Mouse (Mus musculus) liver, embryonic 16.5 days (tissue): ENCODE measurements around the gene Chtop. TPM values are rescaled to one million over a fixed set of nuclear protein-coding genes. Genes with fewer than 3 reads are reported as not detected.

Source experiments
- ATAC-seq: fragments of 200-750 bp; cut with Nextera tagmentation; 2 replicates; pipeline ENCODE4 v1.8.0; 2017; ENCODE audit warnings: low read depth, mild to moderate bottlenecking, moderate number of reproducible peaks, moderate library complexity
- H3K27ac ChIP-seq: fragments of 300-500 bp; sonication (generic); 2 replicates; pipeline ENCODE4 v1.5.1; 2014; ENCODE audit warnings: mild to moderate bottlenecking, low read length
- H3K27me3 ChIP-seq: fragments of 300-500 bp; sonication (generic); 2 replicates; pipeline ENCODE4 v1.6.1; 2014; ENCODE audit warnings: low read depth, low read length, mixed read lengths; ENCODE audit not compliant: control insufficient read depth, insufficient read depth
- H3K36me3 ChIP-seq: fragments of 300-500 bp; sonication (generic); 2 replicates; pipeline ENCODE4 v1.6.1; 2014; ENCODE audit warnings: mild to moderate bottlenecking; ENCODE audit not compliant: control insufficient read depth, insufficient read depth
- H3K4me1 ChIP-seq: fragments of 300-500 bp; sonication (generic); 2 replicates; pipeline ENCODE4 v1.6.1; 2014; ENCODE audit warnings: low read depth, low read length, mixed read lengths; ENCODE audit not compliant: control insufficient read depth
- H3K4me2 ChIP-seq: fragments of 300-500 bp; sonication (generic); 2 replicates; pipeline ENCODE4 v1.6.1; 2014; ENCODE audit warnings: low read depth, low read length, mixed read lengths
- H3K4me3 ChIP-seq: fragments of 300-500 bp; sonication (generic); 2 replicates; pipeline ENCODE4 v1.5.1; 2014; ENCODE audit warnings: low read depth, mild to moderate bottlenecking, low read length
- H3K9ac ChIP-seq: fragments of 300-500 bp; sonication (generic); 2 replicates; pipeline ENCODE4 v1.6.1; 2014; ENCODE audit warnings: low read depth, low read length
- H3K9me3 ChIP-seq: fragments of 300-500 bp; sonication (generic); replicated peaks from 2 replicates; pipeline ENCODE4 v1.6.1; 2016; ENCODE audit warnings: low read length; ENCODE audit not compliant: control insufficient read depth
- WGBS: fragments of 180-500 bp; shearing (Covaris S2); extraction: QIAGEN DNeasy Blood & Tissue Kit; methylation state at CpG from one replicate; pipeline ENCODE4 v1.1.7; 2014; ENCODE audit not compliant: insufficient replicate concordance; 5-methylcytosine and 5-hydroxymethylcytosine counted together
- polyA plus RNA-seq: library from polyadenylated mRNA; unstranded; fragments of >200 nt; fragmentation: Nextera tagmentation; extraction: Ambion mirVana; gene quantifications from 2 replicates; pipeline ENCODE4 v1.2.1, GENCODE M21; 2015

The Chtop gene
- polyA plus RNA-seq, 1 experiment from 2014 or later = 38.8 TPM

- Histone ChIP-seq H3K9ac (peak overlapping the region; percentile 64), H3K27ac (peak overlapping the region; percentile 32), H3K4me3 (peak overlapping the region; percentile 64), H3K27me3 (no peaks in the 10 kb centered on the region), H3K36me3 (no peaks in the 10 kb centered on the region), H3K4me2 (peak overlapping the region; percentile 98), H3K9me3 (no peaks in the 10 kb centered on the region), H3K4me1 (peaks cover 25% of the 10 kb centered on the region)
- WGBS = under 1% methylated on average over 10 of the region's 10 CpGs
- ATAC-seq = peak; percentile 85
These were observed 5.4 kb upstream of the Chtop start for GRCm38 (mm10) chr3:90514691-90515090.

- Histone ChIP-seq H3K4me1 (peaks cover 27% of the 10 kb centered on the region), H3K4me3 (peak within 1 kb of the TSS; percentile 64), H3K9me3 (no peaks in the 10 kb centered on the region), H3K36me3 (no peaks in the 10 kb centered on the region), H3K27ac (peak within 1 kb of the TSS; percentile 32), H3K9ac (peak within 1 kb of the TSS; percentile 64), H3K4me2 (peak within 1 kb of the TSS; percentile 98), H3K27me3 (no peaks in the 10 kb centered on the region)
- 3% methylated on average over 25 of the region's 25 CpGs for WGBS
- ATAC-seq = peak; percentile 37
These were observed 4.7 kb upstream of the Chtop start, which contains the start of the genes S100a1 and S100a13 for GRCm38 (mm10) chr3:90513796-90514590. S100a1 (minus strand) TSS chr3:90514392. S100a13 (plus strand) TSS chr3:90514435.

GRCm38 (mm10) chr3:90512948-90513642, 3.8 kb upstream of the Chtop start:
- no peak for ATAC-seq
- H3K27ac ChIP-seq = no peak overlapping the region
- H3K36me3 ChIP-seq = no peaks in the 10 kb centered on the region
- H3K27me3 ChIP-seq = no peaks in the 10 kb centered on the region
- no peaks in the 10 kb centered on the region for H3K9me3 ChIP-seq
- H3K4me1 ChIP-seq = peaks cover 29% of the 10 kb centered on the region
- 66% methylated on average over 9 of the region's 9 CpGs for WGBS
- peak overlapping the region; percentile 64; the same call in 1 of the 2 replicates for H3K9ac ChIP-seq
- H3K4me2 ChIP-seq = no peak overlapping the region; the same call in 1 of the 2 replicates
- no peak overlapping the region for H3K4me3 ChIP-seq

- peaks cover 37% of the 10 kb centered on the region for H3K4me1 ChIP-seq
- ATAC-seq = no peak
- H3K9ac ChIP-seq = no peak overlapping the region
- H3K36me3 ChIP-seq = peaks cover 5% of the 10 kb centered on the region
- H3K27me3 ChIP-seq = no peaks in the 10 kb centered on the region
- H3K4me3 ChIP-seq = no peak overlapping the region
- no peak overlapping the region for H3K27ac ChIP-seq
- H3K4me2 ChIP-seq = no peak overlapping the region
- WGBS = 70% methylated on average over 5 of the region's 5 CpGs
- H3K9me3 ChIP-seq = no peaks in the 10 kb centered on the region
These were observed 3.0 kb upstream of the Chtop start for GRCm38 (mm10) chr3:90512276-90512675.

- H3K27me3 ChIP-seq = no peaks in the 10 kb centered on the region
- H3K4me3 ChIP-seq = peak overlapping the region; percentile 96
- H3K4me1 ChIP-seq = peaks cover 26% of the 10 kb centered on the region
- H3K27ac ChIP-seq = peak overlapping the region; percentile 79
- no peak overlapping the region for H3K9ac ChIP-seq
- H3K36me3 ChIP-seq = peaks cover 28% of the 10 kb centered on the region
- H3K9me3 ChIP-seq = no peaks in the 10 kb centered on the region
- peak overlapping the region; percentile 53 for H3K4me2 ChIP-seq
- ATAC-seq = no peak
- WGBS = 13% methylated on average over 2 of the region's 2 CpGs
These were observed 437 bp upstream of the Chtop start for GRCm38 (mm10) chr3:90509747-90510123.

DNA sequence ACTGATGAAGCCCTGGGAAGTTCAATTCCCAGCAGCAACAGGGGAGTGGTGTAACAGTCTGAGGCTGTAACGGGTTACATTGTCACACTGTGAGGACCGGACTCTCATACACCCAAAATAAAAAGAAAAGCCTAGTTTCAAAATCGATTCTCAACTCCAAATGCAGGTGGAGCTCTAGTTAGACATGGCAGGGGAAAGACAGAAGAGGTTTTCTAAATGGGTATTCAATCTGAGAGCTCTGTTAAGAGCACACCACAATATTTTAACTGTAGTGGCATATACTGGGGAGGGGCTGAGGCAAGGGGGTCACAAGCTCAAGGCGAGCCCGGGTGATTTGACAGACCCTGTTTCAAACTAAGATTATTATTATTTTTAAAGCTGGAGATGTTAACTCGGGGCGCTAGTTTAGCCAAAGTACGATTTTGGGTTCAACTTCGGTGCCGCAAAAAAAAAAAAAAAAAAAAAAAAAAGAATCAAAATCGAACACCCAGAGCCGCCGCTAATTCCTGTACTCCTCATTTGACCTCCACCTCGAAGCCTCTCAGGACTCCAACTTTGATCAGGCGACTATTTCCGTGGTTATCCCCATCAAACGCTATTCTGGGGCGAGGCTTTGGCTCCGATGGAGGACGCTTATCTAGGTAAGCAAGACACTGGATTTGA, 880 bp downstream of the Chtop start:
- Histone ChIP-seq H3K4me3 (peak overlapping the region; percentile 96), H3K9ac (peak overlapping the region; percentile 97), H3K36me3 (peaks cover 39% of the 10 kb centered on the region), H3K27ac (peak overlapping the region; percentile 92), H3K9me3 (no peaks in the 10 kb centered on the region), H3K4me2 (peak overlapping the region; percentile 79), H3K27me3 (no peaks in the 10 kb centered on the region), H3K4me1 (peaks cover 14% of the 10 kb centered on the region)
- no peak for ATAC-seq
- WGBS = under 1% methylated on average over 20 of the region's 20 CpGs

DNA sequence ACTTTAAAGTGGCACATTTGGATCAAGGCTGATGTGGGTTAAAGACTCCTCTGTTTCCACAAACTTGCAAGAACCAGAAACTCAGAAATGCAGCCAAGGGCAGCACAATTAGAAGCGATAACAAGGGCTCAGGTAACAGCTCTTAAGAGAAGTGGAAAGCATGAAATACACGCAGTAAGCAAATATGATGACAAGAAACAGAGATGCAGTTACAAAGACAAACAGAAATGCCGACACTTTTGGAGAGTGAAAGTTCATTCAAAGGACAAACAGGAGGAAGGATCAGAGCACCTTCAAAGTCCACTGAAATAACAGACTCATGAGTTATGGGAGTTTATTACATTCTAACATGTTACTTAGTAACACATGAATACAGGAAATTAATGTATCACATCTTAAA, 2.9 kb downstream of the Chtop start:
- Histone ChIP-seq H3K27me3 (no peaks in the 10 kb centered on the region), H3K27ac (no peak overlapping the region), H3K4me2 (no peak overlapping the region), H3K4me3 (no peak overlapping the region), H3K36me3 (peaks cover 59% of the 10 kb centered on the region), H3K9ac (no peak overlapping the region), H3K4me1 (peaks cover 14% of the 10 kb centered on the region), H3K9me3 (no peaks in the 10 kb centered on the region)
- no peak for ATAC-seq
- 82% methylated on average over 3 of the region's 3 CpGs for WGBS

GRCm38 (mm10) chr3:90505216-90505615, 4.1 kb downstream of the Chtop start:
- no peak overlapping the region for H3K9ac ChIP-seq
- H3K4me1 ChIP-seq = peaks cover 14% of the 10 kb centered on the region
- no peak overlapping the region for H3K4me2 ChIP-seq
- H3K9me3 ChIP-seq = no peaks in the 10 kb centered on the region
- no peak for ATAC-seq
- WGBS = 83% methylated on average over 5 of the region's 5 CpGs
- H3K27me3 ChIP-seq = no peaks in the 10 kb centered on the region
- H3K36me3 ChIP-seq = peaks cover 66% of the 10 kb centered on the region
- no peak overlapping the region for H3K27ac ChIP-seq
- no peak overlapping the region for H3K4me3 ChIP-seq
